Mouse (Mus musculus) lung, embryonic 14.5 days (tissue): Measurements from ENCODE around the gene Hist1h2ah. TPM values are rescaled to one million over a fixed set of nuclear protein-coding genes. Genes with fewer than 3 reads are reported as not detected.
A peak's percentile ranks its signal among the peaks of the same experiment; 100 is the strongest.

Experiments used
- ATAC-seq: fragments of 200-750 bp; cut with Nextera tagmentation; 2 replicates; pipeline ENCODE4 v1.8.0; 2017; ENCODE audit warnings: mild to moderate bottlenecking, moderate TSS enrichment, moderate library complexity; ENCODE audit not compliant: insufficient read depth
- DNase-seq: peaks from one replicate; pipeline ENCODE4 v3.0.0-alpha.2; 2015
- H3K27ac ChIP-seq: fragments of 300-500 bp; sonication (generic); 2 replicates; pipeline ENCODE4 v1.5.1; 2014; ENCODE audit warnings: low read depth, mild to moderate bottlenecking, moderate library complexity
- H3K27me3 ChIP-seq: fragments of 300-500 bp; sonication (generic); 2 replicates; pipeline ENCODE4 v1.6.1; 2014; ENCODE audit warnings: low read length, control low read depth; ENCODE audit not compliant: insufficient read depth
- H3K36me3 ChIP-seq: fragments of 300-500 bp; sonication (generic); 2 replicates; pipeline ENCODE4 v1.6.1; 2014; ENCODE audit warnings: control low read depth; ENCODE audit not compliant: insufficient read depth
- H3K4me1 ChIP-seq: fragments of 300-500 bp; sonication (generic); 2 replicates; pipeline ENCODE4 v1.6.1; 2014; ENCODE audit warnings: antibody characterized with exemption, control low read depth; ENCODE audit not compliant: insufficient read depth
- H3K4me2 ChIP-seq: fragments of 300-500 bp; sonication (generic); 2 replicates; pipeline ENCODE4 v1.6.1; 2014; ENCODE audit warnings: mild to moderate bottlenecking
- H3K4me3 ChIP-seq: fragments of 300-500 bp; sonication (generic); 2 replicates; pipeline ENCODE4 v1.5.1; 2014; ENCODE audit warnings: low read depth, low read length
- H3K9ac ChIP-seq: fragments of 300-500 bp; sonication (generic); 2 replicates; pipeline ENCODE4 v1.6.1; 2014
- H3K9me3 ChIP-seq: fragments of 300-500 bp; sonication (generic); 2 replicates; pipeline ENCODE4 v1.6.1; 2016; ENCODE audit warnings: low read depth, low read length, control low read depth
- CTCF ChIP-seq: IDR thresholded peaks from 2 replicates; pipeline ENCODE4 v1.5.1; 2016; ENCODE audit warnings: antibody characterized with exemption, low read depth
- WGBS: fragments of 180-500 bp; shearing (Covaris S2); extraction: QIAGEN DNeasy Blood & Tissue Kit; methylation state at CpG from one replicate; pipeline ENCODE4 v1.1.7; 2014; 5-methylcytosine and 5-hydroxymethylcytosine counted together
- polyA plus RNA-seq: library from polyadenylated mRNA; unstranded; fragments of >200 nt; fragmentation: Nextera tagmentation; extraction: Ambion mirVana; gene quantifications from 2 replicates; pipeline ENCODE4 v1.2.1, GENCODE M21; 2014

The Hist1h2ah gene
- polyA plus RNA-seq, 1 experiment from 2014 or later, result 21.6 TPM

GRCm38 (mm10) chr13:22006334-22007120, 28.8 kb downstream of the Hist1h2ah start:
- Histone ChIP-seq H3K36me3 (no peaks in the 10 kb centered on the region), H3K4me1 (no peaks in the 10 kb centered on the region), H3K4me3 (peak overlapping the region; percentile 56), H3K9ac (peak overlapping the region; percentile 54), H3K4me2 (peak overlapping the region; percentile 95), H3K27ac (no peak overlapping the region), H3K27me3 (peaks cover 76% of the 10 kb centered on the region), H3K9me3 (no peaks in the 10 kb centered on the region)
- under 1% methylated on average over 38 of the region's 38 CpGs for WGBS
- ATAC-seq (peak; percentile 94), DNase-seq (peak; percentile 84)
- TF ChIP-seq CTCF, result peak; percentile 32; the same call in 1 of the 2 replicates

GRCm38 (mm10) chr13:22005605-22006333, 29.6 kb downstream of the Hist1h2ah start:
- Histone ChIP-seq H3K27me3 (peaks cover 79% of the 10 kb centered on the region), H3K9ac (peak overlapping the region; percentile 54), H3K9me3 (no peaks in the 10 kb centered on the region), H3K4me1 (no peaks in the 10 kb centered on the region), H3K4me2 (peak overlapping the region; percentile 95), H3K36me3 (no peaks in the 10 kb centered on the region), H3K27ac (no peak overlapping the region), H3K4me3 (peak overlapping the region; percentile 56)
- DNase-seq, result peak; percentile 78
- WGBS, result under 1% methylated on average over 45 of the region's 45 CpGs
- no peak for TF ChIP-seq CTCF
- ATAC-seq, result peak; percentile 92

DNA sequence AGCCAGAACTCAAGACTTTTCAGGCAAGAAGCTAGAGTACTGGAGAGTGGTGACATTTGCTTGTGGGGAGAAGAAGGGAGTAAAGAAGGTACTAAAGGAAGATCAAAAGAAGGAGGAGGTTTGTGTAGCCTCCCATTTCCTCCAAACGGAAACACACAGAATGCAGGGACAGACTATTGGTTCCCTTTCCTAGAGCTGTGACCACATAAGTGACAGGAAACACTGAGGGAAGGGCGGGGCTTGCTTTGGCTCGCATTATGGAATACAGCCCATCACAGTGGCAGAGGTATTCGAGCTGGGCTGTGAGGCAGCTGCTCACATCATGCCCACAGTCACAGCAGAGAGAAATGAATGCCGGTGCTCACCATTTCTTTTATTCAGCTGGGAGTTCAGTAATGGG, 33.5 kb downstream of the Hist1h2ah start:
- Histone ChIP-seq H3K9me3 (no peaks in the 10 kb centered on the region), H3K9ac (no peak overlapping the region), H3K27ac (no peak overlapping the region), H3K4me3 (no peak overlapping the region), H3K27me3 (peaks cover 79% of the 10 kb centered on the region), H3K36me3 (no peaks in the 10 kb centered on the region), H3K4me2 (0 out of 2 replicates have a peak overlapping the region, but pooled peaks have one; percentile 21), H3K4me1 (no peaks in the 10 kb centered on the region; the same call in 1 of the 2 replicates)
- ATAC-seq (no peak), DNase-seq (peak; percentile 65)
- 23% methylated on average over 5 of the region's 5 CpGs for WGBS
- TF ChIP-seq CTCF, result no peak

- no peaks in the 10 kb centered on the region for H3K36me3 ChIP-seq
- no peak for TF ChIP-seq CTCF
- peaks cover 80% of the 10 kb centered on the region for H3K27me3 ChIP-seq
- no peak for ATAC-seq
- 52% methylated on average over 2 of the region's 2 CpGs for WGBS
- no peak overlapping the region for H3K4me3 ChIP-seq
- H3K4me2 ChIP-seq, result 0 out of 2 replicates have a peak overlapping the region, but pooled peaks have one; percentile 21
- no peaks in the 10 kb centered on the region; the same call in 1 of the 2 replicates for H3K4me1 ChIP-seq
- no peak for DNase-seq
- H3K9me3 ChIP-seq, result no peaks in the 10 kb centered on the region
- H3K27ac ChIP-seq, result no peak overlapping the region
- H3K9ac ChIP-seq, result no peak overlapping the region
Measured at GRCm38 (mm10) chr13:22001346-22001745, 34.0 kb downstream of the Hist1h2ah start.

GRCm38 (mm10) chr13:21999147-21999546, 36.2 kb downstream of the Hist1h2ah start:
- Histone ChIP-seq H3K36me3 (no peaks in the 10 kb centered on the region), H3K9ac (no peak overlapping the region), H3K4me2 (no peak overlapping the region), H3K27ac (no peak overlapping the region), H3K9me3 (no peaks in the 10 kb centered on the region), H3K27me3 (peaks cover 73% of the 10 kb centered on the region), H3K4me1 (no peaks in the 10 kb centered on the region; the same call in 1 of the 2 replicates), H3K4me3 (no peak overlapping the region)
- ATAC-seq, result no peak
- 36% methylated on average over 4 of the region's 4 CpGs for WGBS
- no peak for TF ChIP-seq CTCF
- no peak for DNase-seq

DNA sequence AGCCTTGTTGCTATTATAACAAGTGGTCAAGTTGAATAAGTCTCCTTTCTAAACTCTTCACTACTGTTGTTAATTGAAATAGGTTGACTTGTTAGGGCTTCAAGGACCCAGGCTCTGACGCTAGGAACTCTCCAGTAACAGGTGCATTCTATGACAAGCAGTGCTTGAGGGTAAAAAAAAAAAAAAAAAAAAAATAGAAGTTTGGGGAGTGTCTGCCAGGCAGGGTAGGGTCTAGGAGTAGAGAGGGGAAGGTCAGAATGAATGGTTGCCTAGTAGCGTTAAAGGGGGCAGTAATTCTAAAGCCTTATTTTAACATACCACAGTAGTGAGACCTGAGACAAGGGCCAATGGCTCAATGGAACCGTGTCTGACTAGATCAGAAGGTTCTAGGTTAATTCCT, 37.0 kb downstream of the Hist1h2ah start:
- H3K27me3 ChIP-seq, result peaks cover 69% of the 10 kb centered on the region
- TF ChIP-seq CTCF, result no peak
- 26% methylated on average over 3 of the region's 3 CpGs for WGBS
- H3K36me3 ChIP-seq, result no peaks in the 10 kb centered on the region
- no peak overlapping the region for H3K4me2 ChIP-seq
- no peak overlapping the region for H3K27ac ChIP-seq
- DNase-seq (no peak), ATAC-seq (no peak)
- no peak overlapping the region for H3K9ac ChIP-seq
- no peaks in the 10 kb centered on the region; the same call in 1 of the 2 replicates for H3K4me1 ChIP-seq
- no peak overlapping the region for H3K4me3 ChIP-seq
- H3K9me3 ChIP-seq, result no peaks in the 10 kb centered on the region

GRCm38 (mm10) chr13:21997821-21998220, 37.5 kb downstream of the Hist1h2ah start:
- H3K4me2 ChIP-seq, result peak overlapping the region; percentile 79
- no peak for DNase-seq
- peak overlapping the region; percentile 45; the same call in 1 of the 2 replicates for H3K4me3 ChIP-seq
- H3K4me1 ChIP-seq, result no peaks in the 10 kb centered on the region; the same call in 1 of the 2 replicates
- H3K27me3 ChIP-seq, result peaks cover 63% of the 10 kb centered on the region
- ATAC-seq, result no peak
- WGBS, result 6% methylated on average over 4 of the region's 4 CpGs
- H3K9ac ChIP-seq, result no peak overlapping the region
- no peak for TF ChIP-seq CTCF
- no peaks in the 10 kb centered on the region for H3K9me3 ChIP-seq
- H3K36me3 ChIP-seq, result no peaks in the 10 kb centered on the region
- no peak overlapping the region for H3K27ac ChIP-seq
